Mouse (Mus musculus) lung, postnatal 0 days (tissue): ENCODE measurements at regions not wholly inside any gene's neighbourhood (a gene's known extent, or its start where the extent isn't known, plus 50 kb on each side); places are given as distances from the start of the nearest gene placed in this dataset.

Experiments
- CTCF ChIP-seq: IDR thresholded peaks from 2 replicates; pipeline ENCODE4 v1.5.1; 2016; ENCODE audit warnings: antibody characterized with exemption, mild to moderate bottlenecking
- EP300 ChIP-seq: IDR thresholded peaks from 2 replicates; pipeline ENCODE4 v1.6.1; 2016; ENCODE audit warnings: antibody characterized with exemption, mild to moderate bottlenecking, control low read depth

GRCm38 (mm10) chr11:40545537-40545936 lies 149.5 kb downstream of the Mat2b start:
- TF ChIP-seq CTCF (no peak), EP300 (no peak)
